In genomic region chr10:108395647-108396046, GRCm38 (mm10) we compare ENCODE assay signal across 24 mouse cellular contexts.
DNase-seq lines count a peak whose midpoint lies in the region; ATAC-seq and TF ChIP-seq lines count a peak whose summit lies in the region.
"Had no signal": no experiment of that assay in that cellular context is flagged by ENCODE, and none has a peak within 500 bp of the region (broad histone marks: within the 10 kb centered on the region; RNA-seq: fewer than 3 reads in every experiment).

No protein-coding gene starts in this region.

- H3K27me3 ChIP-seq in midbrain, embryonic 11.5 days (ENCODE audit: control insufficient read depth, insufficient read depth, low read length), result no peaks in the 10 kb centered on the region
- no peaks in the 10 kb centered on the region for H3K27me3 ChIP-seq in midbrain, embryonic 15.5 days (replicated peaks)
- no peaks in the 10 kb centered on the region for H3K27me3 ChIP-seq in G1E (ENCODE audit: insufficient read depth, low read length)
- no peaks in the 10 kb centered on the region for H3K27me3 ChIP-seq in MEL (ENCODE audit: control insufficient read depth in 1 of 2, insufficient read depth in 2 of 2, low read length in 2 of 2)
- H3K27me3 ChIP-seq: embryonic facial prominence, embryonic 15.5 days; forebrain, embryonic 12.5 days; heart, embryonic 13.5 days; hindbrain, embryonic 12.5 days; Patski had no signal

- H3K79me2 ChIP-seq in MEL (ENCODE audit: control insufficient read depth, insufficient read depth, low read length, poor library complexity), result no peaks in the 10 kb centered on the region; the same call in 1 of the 2 replicates

- H3K9me3 ChIP-seq in midbrain, embryonic 11.5 days (ENCODE audit: control insufficient read depth, low read length), result no peaks in the 10 kb centered on the region
- H3K9me3 ChIP-seq in midbrain, embryonic 15.5 days, result no peaks in the 10 kb centered on the region
- peaks cover 3% of the 10 kb centered on the region for H3K9me3 ChIP-seq in G1E (replicated peaks)
- no peaks in the 10 kb centered on the region for H3K9me3 ChIP-seq in MEL (replicated peaks; ENCODE audit: insufficient read depth, low read length)
- H3K9me3 ChIP-seq: embryonic facial prominence, embryonic 15.5 days; forebrain, embryonic 12.5 days; heart, embryonic 13.5 days; hindbrain, embryonic 12.5 days had no signal

- TF ChIP-seq RAD21 in MEL (IDR thresholded peaks at IDR 0.05; ENCODE audit: low read depth, low read length), result no peak

- TF ChIP-seq EP300 in MEL (IDR thresholded peaks at IDR 0.05; ENCODE audit: low read depth in 1 of 2, low read length in 2 of 2), result no peak

- H3K9ac ChIP-seq in midbrain, embryonic 11.5 days (ENCODE audit: low read length), result no peak overlapping the region
- no peak overlapping the region for H3K9ac ChIP-seq in midbrain, embryonic 15.5 days
- H3K9ac ChIP-seq in MEL (ENCODE audit: control insufficient read depth, low read depth, low read length, poor library complexity, severe bottlenecking), result peak overlapping the region; percentile 41
- H3K9ac ChIP-seq: embryonic facial prominence, embryonic 15.5 days; forebrain, embryonic 12.5 days; heart, embryonic 13.5 days; hindbrain, embryonic 12.5 days had no signal

- TF ChIP-seq CTCF in G1E (IDR thresholded peaks at IDR 0.05; ENCODE audit: low read depth, low read length), result no peak
- no peak; a peak in 1 of 6 replicates for TF ChIP-seq CTCF in MEL (IDR thresholded peaks at IDR 0.05 in 2 of 3, conservative IDR thresholded peaks at IDR 0.05 in 1 of 3; ENCODE audit: control insufficient read depth in 1 of 3, insufficient read depth in 1 of 3, low read depth in 2 of 3, low read length in 3 of 3, poor library complexity in 1 of 3, severe bottlenecking in 1 of 3)

- no peak overlapping the region for H3K4me3 ChIP-seq in midbrain, embryonic 11.5 days (ENCODE audit: low read depth, low read length)
- H3K4me3 ChIP-seq in midbrain, embryonic 15.5 days, result no peak overlapping the region
- peak overlapping the region; percentile 63; the same call in 1 of the 2 replicates for H3K4me3 ChIP-seq in G1E (ENCODE audit: low read depth, low read length)
- peak overlapping the region; percentile 28 to 36; a peak in 3 of 4 replicates for H3K4me3 ChIP-seq in MEL (ENCODE audit: control insufficient read depth in 1 of 2, insufficient read depth in 1 of 2, low read depth in 2 of 2, low read length in 2 of 2)
- H3K4me3 ChIP-seq: embryonic facial prominence, embryonic 15.5 days; forebrain, embryonic 12.5 days; gastrocnemius, adult 2 months; heart, embryonic 13.5 days; hindbrain, embryonic 12.5 days had no signal

- no peaks in the 10 kb centered on the region for H3K4me1 ChIP-seq in midbrain, embryonic 11.5 days (ENCODE audit: control insufficient read depth, insufficient read depth, low read length)
- H3K4me1 ChIP-seq in midbrain, embryonic 15.5 days, result no peaks in the 10 kb centered on the region
- H3K4me1 ChIP-seq in G1E (ENCODE audit: insufficient read depth, low read depth, low read length) (peaks cover 46% of the 10 kb centered on the region), MEL (ENCODE audit: control insufficient read depth in 1 of 2, insufficient read depth in 2 of 2, low read length in 2 of 2) (peaks cover 10 to 18% of the 10 kb centered on the region in 2 experiments)
- H3K4me1 ChIP-seq: embryonic facial prominence, embryonic 15.5 days; forebrain, embryonic 12.5 days; hindbrain, embryonic 12.5 days had no signal

- H3K27ac ChIP-seq in midbrain, embryonic 11.5 days (ENCODE audit: low read depth, low read length), result no peak overlapping the region
- H3K27ac ChIP-seq in midbrain, embryonic 15.5 days, result no peak overlapping the region
- H3K27ac ChIP-seq in MEL (ENCODE audit: control insufficient read depth, low read depth, low read length), result peak overlapping the region; percentile 90
- H3K27ac ChIP-seq: embryonic facial prominence, embryonic 15.5 days; forebrain, embryonic 12.5 days; gastrocnemius, adult 2 months; heart, embryonic 13.5 days; hindbrain, embryonic 12.5 days had no signal

- WGBS in midbrain, embryonic 11.5 days, result 94% methylated on average over 14 of the region's 14 CpGs
- WGBS in midbrain, embryonic 15.5 days, result 92% methylated on average over 14 of the region's 14 CpGs

- DNase-seq in left cerebral cortex, adult 18-20 months (ENCODE audit: low spot score in 2 of 2), result peak; percentile 15 to 42
- no peak for DNase-seq in left cerebral cortex, adult 11 months (ENCODE audit: low spot score)
- DNase-seq in midbrain, embryonic 11.5 days (ENCODE audit: low spot score, missing footprints), result peak; percentile 39
- no peak for DNase-seq in G1E (ENCODE audit: low spot score)
- peak; percentile 63 for DNase-seq in MEL (ENCODE audit: low read depth, low spot score)
- DNase-seq in urinary bladder, postnatal 25 days (ENCODE audit: low spot score), result no peak
- no peak for DNase-seq in Muller cell, postnatal 12 days (ENCODE audit: inconsistent ontology term)
- DNase-seq: adrenal gland, adult 8-10 months; adrenal gland, postnatal 36 days; cerebellum, adult 11 months; cerebellum, adult 8-10 months; cerebellum, postnatal 14 days; embryo, embryonic 11 days; gastrocnemius, adult 2 months; gastrocnemius, postnatal 25 days; heart, postnatal 4 days had no signal

- ATAC-seq in midbrain, embryonic 11.5 days (ENCODE audit: low FRiP score), result no peak
- no peak for ATAC-seq in midbrain, embryonic 15.5 days (replicated peaks)
- ATAC-seq in G1E (ENCODE audit: extremely low read depth, insufficient number of reproducible peaks, low FRiP score, poor library complexity, severe bottlenecking), result peak; percentile 12; the same call in 1 of the 2 replicates
- ATAC-seq: forebrain, embryonic 16.5 days; hindbrain, embryonic 16.5 days; Patski had no signal

- no peaks in the 10 kb centered on the region for H3K36me3 ChIP-seq in midbrain, embryonic 11.5 days (ENCODE audit: control insufficient read depth, insufficient read depth, low read length)
- no peaks in the 10 kb centered on the region for H3K36me3 ChIP-seq in midbrain, embryonic 15.5 days (replicated peaks)
- peaks cover 60% of the 10 kb centered on the region for H3K36me3 ChIP-seq in G1E (replicated peaks)
- H3K36me3 ChIP-seq in MEL (ENCODE audit: control insufficient read depth in 1 of 2, insufficient read depth in 2 of 2, low read length in 2 of 2), result peaks cover 5 to 25% of the 10 kb centered on the region in 2 experiments
- H3K36me3 ChIP-seq: embryonic facial prominence, embryonic 15.5 days; forebrain, embryonic 12.5 days; heart, embryonic 13.5 days; hindbrain, embryonic 12.5 days had no signal

- H3K4me2 ChIP-seq in midbrain, embryonic 11.5 days, result no peak overlapping the region
- no peak overlapping the region for H3K4me2 ChIP-seq in midbrain, embryonic 15.5 days
- H3K4me2 ChIP-seq: embryonic facial prominence, embryonic 15.5 days; forebrain, embryonic 12.5 days; heart, embryonic 13.5 days; hindbrain, embryonic 12.5 days had no signal

- TF ChIP-seq POLR2A in MEL (IDR thresholded peaks at IDR 0.05; ENCODE audit: control insufficient read depth in 1 of 2, insufficient read depth in 1 of 2, low read depth in 1 of 2, low read length in 2 of 2, poor library complexity in 1 of 2), result no peak

TF ChIP-seq in MEL, 35 proteins besides CTCF, POLR2A, EP300 and RAD21:
- TF ChIP-seq RCOR1 (IDR thresholded peaks at IDR 0.05; ENCODE audit: low read depth, low read length) (no peak), SIN3A (IDR thresholded peaks at IDR 0.05; ENCODE audit: low read length) (no peak), NELFE (IDR thresholded peaks at IDR 0.05; ENCODE audit: low read depth, low read length) (0 out of 2 replicates have a peak, but pooled peaks have one; percentile 15), TCF12 (IDR thresholded peaks at IDR 0.05; ENCODE audit: low read depth, low read length) (no peak), TBP (IDR thresholded peaks at IDR 0.05; ENCODE audit: low read depth, low read length) (no peak), MAFK (IDR thresholded peaks at IDR 0.05; ENCODE audit: borderline replicate concordance, low read depth, low read length) (no peak), MAX (IDR thresholded peaks at IDR 0.05; ENCODE audit: low read length) (0 out of 2 replicates have a peak, but pooled peaks have one; percentile 15)

Comparison
In these comparisons a context has a peak if more than half of its experiments do, and no peak if none do; other contexts are left out.
1. DNase-seq: peak in left cerebral cortex, adult 18-20 months (2 of 2), midbrain, embryonic 11.5 days (single experiment) and MEL (single experiment); none in left cerebral cortex, adult 11 months (single experiment), G1E (single experiment), urinary bladder, postnatal 25 days (single experiment) and Muller cell, postnatal 12 days (single experiment).
2. H3K4me3 ChIP-seq: peak in G1E (single experiment) and MEL (2 of 2); none in midbrain, embryonic 11.5 days (single experiment) and midbrain, embryonic 15.5 days (single experiment).